Mouse (Mus musculus): Measurements from ENCODE around the gene Gh.

Gh gene

DNA sequence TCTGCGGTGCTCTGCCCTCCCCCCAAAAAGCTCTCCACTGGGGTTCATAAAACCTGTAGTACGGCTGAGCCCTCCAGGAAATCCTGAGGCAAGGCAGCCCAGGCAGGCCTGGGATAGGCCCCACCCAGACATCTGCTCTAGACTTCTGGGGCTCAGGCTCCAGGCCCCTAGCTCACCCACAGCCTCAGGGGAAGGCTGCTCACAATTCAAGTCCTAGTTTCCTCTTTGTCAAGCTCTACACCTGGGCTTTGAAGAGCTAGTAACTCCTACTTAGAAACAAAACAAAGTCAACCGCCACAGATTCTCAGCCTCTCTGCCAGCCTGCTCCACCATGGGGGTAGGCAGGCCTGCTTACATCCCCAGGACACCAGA is 32.6 kb downstream of the Gh start:
- DNase-seq (ENCODE audit: low read depth, low spot score): no peak

DNA sequence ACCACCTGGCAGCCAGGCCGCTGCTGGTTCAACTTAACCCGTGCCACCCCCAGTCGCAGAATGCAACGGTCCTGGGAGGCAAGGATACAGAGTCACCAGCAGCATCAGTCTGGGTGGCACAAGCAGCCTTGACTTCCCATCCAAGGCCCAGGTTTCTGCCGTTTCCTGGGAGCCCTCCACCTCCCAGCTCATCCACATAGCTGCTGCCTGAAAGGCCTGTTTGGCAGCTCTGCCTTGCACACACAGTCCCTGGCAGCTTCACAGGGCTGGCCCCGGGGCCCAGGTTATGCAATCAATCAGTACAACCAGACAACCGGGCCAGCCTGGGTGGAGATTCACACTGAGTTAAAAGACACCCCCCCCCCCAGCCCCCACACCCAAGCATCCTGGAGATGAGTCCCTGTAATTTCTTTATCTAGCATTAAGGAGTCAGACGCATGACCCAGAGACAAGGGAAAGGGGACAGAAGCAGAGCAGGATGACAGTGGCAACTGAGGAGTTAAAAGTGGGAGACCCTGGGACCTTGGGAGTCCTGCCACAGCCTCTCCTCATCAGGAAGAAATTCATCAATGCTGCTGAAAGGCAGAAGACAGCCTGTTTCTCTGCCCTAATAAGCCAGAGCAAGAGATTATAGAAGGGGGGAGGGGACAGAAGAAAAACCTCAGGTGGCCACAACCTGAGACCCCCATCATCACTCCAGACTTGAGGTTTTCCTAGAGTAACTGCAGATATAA is 33.2 kb downstream of the Gh start:
- DNase-seq (ENCODE audit: low read depth, low spot score): no peak

DNA sequence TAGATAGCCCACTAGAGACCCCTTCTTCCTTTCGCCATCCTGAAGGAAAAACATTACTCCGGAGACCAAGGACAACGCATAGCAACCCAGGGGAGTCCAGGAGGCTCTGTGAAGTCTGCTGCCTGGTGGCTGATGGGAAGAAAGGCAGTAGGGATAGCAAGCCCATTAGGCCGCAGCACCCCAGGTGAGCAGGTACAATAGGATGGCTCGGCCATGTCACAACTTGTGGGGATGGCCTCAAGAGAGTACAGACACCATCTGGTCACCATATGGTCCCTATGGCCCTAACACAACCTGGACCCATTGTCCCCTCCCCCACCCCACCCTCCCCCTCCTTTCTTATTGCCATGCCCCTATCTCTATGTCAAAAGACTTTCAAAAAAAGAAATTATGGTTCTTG is 33.8 kb downstream of the Gh start:
- DNase-seq (ENCODE audit: low read depth, low spot score): no peak

DNA sequence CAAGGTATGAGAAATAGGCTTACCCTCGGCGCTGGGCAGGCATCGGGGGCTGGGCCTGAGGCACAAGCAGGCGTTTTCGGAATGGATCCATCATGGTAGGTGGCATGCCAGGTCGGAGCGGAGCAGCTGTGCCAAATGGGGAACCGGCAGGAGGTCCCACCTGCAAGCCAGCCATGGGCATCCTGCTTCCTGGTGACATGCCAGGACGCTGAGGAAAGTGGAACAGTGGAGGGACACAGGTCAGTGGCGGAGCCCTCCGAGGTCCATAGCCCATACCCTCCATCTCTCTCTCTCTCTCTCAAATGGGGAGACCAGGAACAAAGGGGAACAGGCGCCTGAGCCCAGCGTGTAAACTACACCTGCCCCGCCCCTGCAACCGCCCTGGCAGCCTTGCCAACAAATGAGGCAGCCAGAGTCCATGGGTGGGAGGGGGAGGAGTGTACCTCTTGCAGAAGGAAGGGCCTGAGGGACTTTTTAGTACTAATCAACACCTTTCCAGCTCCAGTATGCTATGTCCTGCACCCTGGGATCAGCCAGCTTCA is 34.3 kb downstream of the Gh start:
- no peak for DNase-seq (ENCODE audit: low read depth, low spot score)

DNA sequence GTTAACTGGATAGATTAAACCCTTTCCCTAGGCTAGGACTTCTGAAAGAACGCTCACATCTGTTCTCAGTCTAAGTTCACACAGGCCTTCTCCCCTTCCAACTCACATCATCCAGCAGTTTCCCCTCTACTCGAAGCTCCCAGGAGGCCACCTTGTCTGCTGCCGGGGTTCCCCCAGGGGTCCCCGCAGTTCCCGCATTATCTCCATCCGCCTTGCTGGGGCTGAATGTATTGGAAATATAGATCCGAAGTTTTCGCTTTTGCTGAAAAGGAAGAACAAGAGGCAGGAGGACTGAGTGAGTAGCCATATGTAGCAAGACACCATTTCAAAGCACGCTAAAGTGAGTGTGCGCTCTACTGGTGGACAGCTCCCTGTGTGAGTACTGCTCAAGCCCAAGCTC is 35.2 kb downstream of the Gh start:
- no peak for DNase-seq (ENCODE audit: low read depth, low spot score)

DNA sequence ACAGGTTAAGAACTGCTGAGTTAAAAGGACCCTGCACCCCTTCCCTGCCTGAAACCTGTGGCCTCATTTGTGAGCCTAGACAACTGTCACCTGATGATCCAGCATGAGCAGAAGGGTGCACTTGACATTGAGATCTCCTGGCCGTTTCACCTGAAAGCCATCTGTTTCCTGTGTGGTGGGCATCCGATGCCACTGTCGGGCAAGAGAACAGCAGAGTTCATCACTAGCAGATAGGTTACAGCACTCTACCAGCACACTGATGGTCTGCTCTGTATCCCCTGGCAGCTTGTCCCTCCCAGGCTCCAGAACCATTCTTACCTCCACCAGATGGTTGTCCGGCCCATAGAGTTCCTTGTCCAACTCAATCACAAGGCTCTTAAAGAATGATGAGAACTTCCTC is 36.1 kb downstream of the Gh start:
- DNase-seq (ENCODE audit: low read depth, low spot score): no peak

DNA sequence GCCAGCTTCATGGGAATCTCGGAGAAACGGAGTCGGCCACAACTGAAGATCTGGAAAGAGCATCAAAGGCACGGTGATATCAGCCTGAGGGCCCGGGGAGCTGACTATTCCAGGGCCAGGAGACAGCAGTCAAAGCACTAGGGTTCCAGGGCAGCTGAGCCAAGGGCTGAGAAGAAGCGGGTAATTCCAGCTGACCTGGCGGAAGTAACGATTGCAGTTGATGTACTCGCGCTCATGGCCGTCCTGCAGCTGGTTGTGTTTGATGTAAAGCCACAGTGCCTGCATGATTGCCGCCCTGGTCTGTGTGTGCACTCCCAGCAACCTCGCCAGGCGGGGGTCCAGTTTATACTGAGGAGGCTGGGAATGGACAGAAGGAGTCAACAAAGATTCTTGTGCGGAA is 36.7 kb downstream of the Gh start:
- DNase-seq (ENCODE audit: low read depth, low spot score): no peak

DNA sequence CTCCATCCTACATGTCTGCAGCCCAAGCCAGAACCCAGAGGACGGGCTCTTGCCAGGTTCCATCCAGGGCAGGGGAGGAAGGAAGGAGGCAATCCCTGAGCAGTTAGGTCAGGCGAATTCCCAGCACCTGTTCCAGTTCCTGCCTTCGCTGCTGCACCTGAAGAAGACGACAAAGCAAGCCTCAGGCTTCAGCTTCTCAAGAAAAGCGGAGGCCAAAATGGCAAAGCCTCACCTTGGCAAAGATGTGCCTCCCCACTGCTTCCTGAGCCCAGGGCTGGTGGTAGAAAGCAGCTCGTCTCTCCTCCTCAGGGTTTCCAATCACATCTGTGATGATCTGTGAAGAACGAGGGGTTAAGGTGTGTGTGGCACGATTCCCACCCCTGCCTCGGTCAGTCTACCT is 37.7 kb downstream of the Gh start:
- DNase-seq (ENCODE audit: low read depth, low spot score): no peak

DNA sequence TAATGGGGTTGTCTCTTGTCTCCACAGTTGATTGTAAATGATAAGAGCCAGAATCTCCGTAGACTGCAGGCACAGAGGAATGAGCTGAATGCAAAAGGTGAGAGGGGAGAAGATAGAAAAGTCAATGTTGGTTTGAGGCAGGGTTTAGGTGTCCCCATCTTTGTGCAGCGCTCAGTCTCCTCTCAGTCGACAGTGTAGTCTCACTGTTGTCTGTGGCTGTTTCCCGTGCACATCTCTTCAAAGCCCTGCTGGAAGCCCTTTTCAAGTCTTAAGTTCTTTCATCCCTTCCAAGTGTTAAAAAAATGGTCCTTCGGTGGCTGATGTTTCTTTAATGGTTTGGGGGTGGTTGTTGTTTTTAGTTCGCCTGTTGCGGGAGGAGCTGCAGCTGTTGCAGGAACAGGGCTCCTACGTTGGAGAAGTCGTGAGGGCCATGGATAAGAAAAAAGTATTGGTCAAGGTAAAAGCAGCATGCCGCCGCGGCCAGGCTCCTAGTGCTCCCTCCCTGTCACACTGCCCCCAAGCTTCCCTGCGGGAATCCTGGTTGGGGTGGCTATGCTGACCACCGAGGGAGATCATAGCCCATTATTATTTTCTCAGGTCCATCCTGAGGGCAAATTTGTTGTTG is 40.7 kb downstream of the Gh start:
- DNase-seq (ENCODE audit: low read depth, low spot score): no peak

DNA sequence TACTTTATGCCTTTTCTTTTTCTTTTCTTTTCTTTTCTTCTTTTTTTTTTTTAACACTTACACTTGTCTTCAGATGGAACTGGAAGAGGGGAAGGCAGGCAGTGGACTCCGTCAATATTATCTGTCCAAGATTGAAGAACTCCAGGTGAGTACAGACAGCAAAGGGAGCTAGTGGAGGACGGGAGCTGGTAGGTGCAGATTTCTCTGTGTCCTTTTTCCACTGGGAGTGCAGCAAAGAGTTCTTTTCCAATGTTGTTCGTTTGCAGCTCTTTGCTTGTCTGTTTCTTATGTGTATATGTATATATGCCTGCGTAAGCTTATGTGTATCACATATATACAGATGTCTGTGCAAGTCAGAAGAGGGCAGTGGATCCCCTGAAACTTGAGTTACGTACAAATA is 44.9 kb downstream of the Gh start:
- DNase-seq (ENCODE audit: low read depth, low spot score): no peak

DNA sequence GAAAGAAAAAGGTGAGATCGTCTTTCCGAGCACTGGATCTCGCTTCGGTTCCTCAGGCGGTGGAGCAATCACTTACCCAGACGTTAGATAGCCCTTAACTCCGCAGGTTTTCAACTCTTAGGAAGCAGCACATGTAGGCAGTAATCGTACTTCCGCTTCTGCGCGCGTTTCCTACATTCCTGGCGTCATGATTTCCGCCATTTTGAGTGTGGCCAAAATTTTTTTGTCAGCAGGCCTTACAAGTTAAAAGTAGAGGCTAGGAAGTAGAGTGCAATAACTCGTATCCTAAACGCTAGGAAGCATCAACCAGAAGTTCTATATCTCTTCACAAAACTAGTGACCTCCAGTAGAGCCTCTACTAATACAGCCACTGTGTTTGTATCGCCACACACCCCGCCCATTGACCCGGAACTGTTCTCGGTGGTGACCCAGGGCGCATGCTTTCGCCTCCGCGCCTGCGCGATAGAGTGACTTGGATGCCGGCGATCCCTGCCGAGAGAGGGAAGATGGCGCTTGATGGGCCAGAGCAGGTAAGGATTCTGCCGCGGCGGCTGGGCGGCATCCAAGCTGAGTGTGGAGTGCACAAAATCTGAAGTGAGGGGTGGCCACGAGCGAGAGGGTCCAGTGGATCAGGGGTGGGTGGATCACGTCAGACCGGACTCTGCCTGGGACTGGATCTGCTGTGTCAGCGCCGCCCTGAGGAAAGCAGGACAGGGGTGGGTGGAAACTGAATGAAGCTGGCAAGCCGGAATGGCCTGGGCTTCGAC is 45.8 kb downstream of the Gh start, which contains the start of the genes Ftsj3 and Psmc5:
Gene Ftsj3 (minus strand): TSS at position 395 of the 767 bp plus-strand sequence.
Gene Psmc5 (plus strand): TSS at position 470 of the 767 bp plus-strand sequence.
- peak; percentile 97 for DNase-seq (ENCODE audit: low read depth, low spot score)

DNA sequence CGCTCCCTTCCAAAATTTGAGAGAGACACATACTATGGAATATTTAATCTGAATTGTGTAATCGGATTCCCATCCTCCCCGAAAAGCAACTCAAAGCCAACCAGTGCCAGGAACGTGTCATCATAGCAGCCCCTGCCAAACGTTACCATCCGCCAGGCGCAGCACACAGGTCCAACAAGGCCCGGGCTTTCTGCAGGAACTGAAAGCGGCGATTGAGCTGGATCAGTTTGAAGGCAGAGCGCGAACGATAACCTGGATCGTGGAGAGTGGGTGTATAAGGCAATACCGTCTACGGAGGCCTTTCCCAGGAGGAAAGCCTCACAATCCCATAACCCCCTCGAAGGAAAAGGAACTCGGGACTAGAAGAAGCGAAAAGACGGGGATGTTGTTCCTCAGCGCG is 46.5 kb downstream of the Gh start:
- DNase-seq (ENCODE audit: low read depth, low spot score): no peak

DNA sequence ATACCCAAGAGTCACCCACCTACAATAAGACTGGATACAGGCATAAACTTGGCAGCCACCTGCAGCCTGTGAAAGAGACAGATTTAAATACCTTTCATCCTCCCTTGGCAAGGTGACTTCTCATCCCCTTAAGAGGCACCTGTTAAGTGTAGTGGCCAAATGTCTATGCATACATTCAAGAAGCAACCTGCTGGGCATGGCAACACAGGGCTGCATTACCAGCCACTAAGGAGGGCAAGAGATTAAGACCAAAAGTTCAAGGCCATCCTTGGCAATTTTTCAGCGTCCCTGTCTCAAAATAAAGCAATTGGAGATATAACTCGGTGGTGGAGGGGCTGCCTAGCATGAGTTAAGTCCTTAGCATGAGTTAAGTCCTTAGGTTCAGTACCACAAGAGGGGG is 46.9 kb downstream of the Gh start:
- DNase-seq (ENCODE audit: low read depth, low spot score): no peak
